35 mouse cellular contexts compared by ENCODE assay signal in genomic region chr3:67372194-67372593, GRCm38 (mm10). TPM values are rescaled to one million over a fixed set of nuclear protein-coding genes. Genes with fewer than 3 reads are reported as not detected.
DNase-seq lines count a peak whose midpoint lies in the region; ATAC-seq and TF ChIP-seq lines count a peak whose summit lies in the region.
"Had no signal": no experiment of that assay in that cellular context is flagged by ENCODE, and none has a peak within 500 bp of the region (broad histone marks: within the 10 kb centered on the region; RNA-seq: fewer than 3 reads in every experiment).

No protein-coding gene starts in this region.

- peak overlapping the region; percentile 86; the same call in 1 of the 2 replicates for H3K4me2 ChIP-seq in heart, embryonic 13.5 days
- peak overlapping the region; percentile 53 for H3K4me2 ChIP-seq in heart, embryonic 16.5 days (ENCODE audit: low read depth, low read length)
- peak overlapping the region; percentile 36 for H3K4me2 ChIP-seq in myocyte (ENCODE audit: low read depth)
- H3K4me2 ChIP-seq: embryonic facial prominence, embryonic 13.5 days; forebrain, embryonic 13.5 days; hindbrain, embryonic 12.5 days; hindbrain, embryonic 15.5 days had no signal

- no peak overlapping the region for H3K4me3 ChIP-seq in heart, adult 2 months
- H3K4me3 ChIP-seq in heart, embryonic 13.5 days: no peak overlapping the region
- H3K4me3 ChIP-seq in heart, embryonic 16.5 days (ENCODE audit: low read length): peak overlapping the region; percentile 18
- H3K4me3 ChIP-seq in heart, embryonic 10.5 days: no peak overlapping the region
- H3K4me3 ChIP-seq in myocyte: no peak overlapping the region
- H3K4me3 ChIP-seq: embryonic facial prominence, embryonic 10.5 days; embryonic facial prominence, embryonic 13.5 days; erythroblast, embryonic 14.5 days; forebrain, embryonic 10.5 days; forebrain, embryonic 13.5 days; hindbrain, embryonic 12.5 days; hindbrain, embryonic 15.5 days had no signal

- no peaks in the 10 kb centered on the region for H3K9me3 ChIP-seq in heart, embryonic 13.5 days
- no peaks in the 10 kb centered on the region for H3K9me3 ChIP-seq in heart, embryonic 16.5 days (replicated peaks; ENCODE audit: control insufficient read depth, low read length)
- no peaks in the 10 kb centered on the region for H3K9me3 ChIP-seq in heart, embryonic 10.5 days
- H3K9me3 ChIP-seq: embryonic facial prominence, embryonic 10.5 days; embryonic facial prominence, embryonic 13.5 days; forebrain, embryonic 10.5 days; forebrain, embryonic 13.5 days; hindbrain, embryonic 12.5 days; hindbrain, embryonic 15.5 days had no signal

- no peaks in the 10 kb centered on the region for H3K79me2 ChIP-seq in heart, adult 2 months (replicated peaks; ENCODE audit: control insufficient read depth, insufficient read depth, low read length)
- H3K79me2 ChIP-seq in myocyte (ENCODE audit: control insufficient read depth, insufficient read depth): no peaks in the 10 kb centered on the region

- 53% methylated on average over 4 of the region's 4 CpGs for WGBS in heart, adult 2 months
- WGBS in heart, embryonic 13.5 days: 43% methylated on average over 4 of the region's 4 CpGs
- 41% methylated on average over 4 of the region's 4 CpGs for WGBS in heart, embryonic 16.5 days
- WGBS in heart, embryonic 10.5 days: 57% methylated on average over 4 of the region's 4 CpGs

- H3K27me3 ChIP-seq in heart, adult 2 months (ENCODE audit: control insufficient read depth, insufficient read depth, low read length): no peaks in the 10 kb centered on the region
- H3K27me3 ChIP-seq in heart, embryonic 13.5 days (replicated peaks): no peaks in the 10 kb centered on the region
- no peaks in the 10 kb centered on the region for H3K27me3 ChIP-seq in heart, embryonic 16.5 days (ENCODE audit: control insufficient read depth, insufficient read depth, low read length)
- peaks cover 22% of the 10 kb centered on the region for H3K27me3 ChIP-seq in heart, embryonic 10.5 days (ENCODE audit: insufficient read depth, poor library complexity, severe bottlenecking)
- H3K27me3 ChIP-seq in myocyte (ENCODE audit: control insufficient read depth, insufficient read depth, insufficient read length): peaks cover 10% of the 10 kb centered on the region

- DNase-seq in heart, adult 2 months: no peak
- no peak for DNase-seq in heart, adult 8-10 months (ENCODE audit: low spot score)
- DNase-seq in heart, postnatal 25 days (ENCODE audit: low spot score): no peak
- DNase-seq in heart, embryonic 10.5 days (ENCODE audit: low spot score): no peak
- DNase-seq in embryo, embryonic 10 days (ENCODE audit: low spot score): no peak
- DNase-seq: adrenal gland, adult 2 months; cerebellum, adult 11 months; cerebellum, adult 2 months; cerebellum, postnatal 25 days; embryo, embryonic 11 days; kidney, adult 2 months had no signal

- TF ChIP-seq EP300 in heart, adult 2 months (IDR thresholded peaks at IDR 0.05; ENCODE audit: insufficient read depth, low read depth, low read length): no peak

- H3ac ChIP-seq in myocyte (ENCODE audit: control insufficient read depth, insufficient read length): no peak overlapping the region

- H3K27ac ChIP-seq in heart, adult 2 months: peak overlapping the region; percentile 75
- H3K27ac ChIP-seq in heart, embryonic 13.5 days (replicated peaks): peak overlapping the region; percentile 87
- peak overlapping the region; percentile 96 for H3K27ac ChIP-seq in heart, embryonic 16.5 days (ENCODE audit: low read length)
- no peak overlapping the region for H3K27ac ChIP-seq in heart, embryonic 10.5 days
- H3K27ac ChIP-seq: embryonic facial prominence, embryonic 10.5 days; embryonic facial prominence, embryonic 13.5 days; forebrain, embryonic 10.5 days; forebrain, embryonic 13.5 days; hindbrain, embryonic 12.5 days; hindbrain, embryonic 15.5 days had no signal

- H3K36me3 ChIP-seq in heart, adult 2 months (ENCODE audit: control insufficient read depth, insufficient read depth, low read length): peaks cover 5% of the 10 kb centered on the region
- no peaks in the 10 kb centered on the region for H3K36me3 ChIP-seq in heart, embryonic 13.5 days
- no peaks in the 10 kb centered on the region for H3K36me3 ChIP-seq in heart, embryonic 16.5 days (ENCODE audit: control insufficient read depth, insufficient read depth)
- H3K36me3 ChIP-seq in heart, embryonic 10.5 days: no peaks in the 10 kb centered on the region
- no peaks in the 10 kb centered on the region for H3K36me3 ChIP-seq in myocyte (ENCODE audit: control insufficient read depth, insufficient read depth)
- H3K36me3 ChIP-seq: embryonic facial prominence, embryonic 10.5 days; embryonic facial prominence, embryonic 13.5 days; forebrain, embryonic 10.5 days; hindbrain, embryonic 12.5 days; hindbrain, embryonic 15.5 days had no signal

- H3K9ac ChIP-seq in heart, adult 2 months (ENCODE audit: low read depth, low read length): no peak overlapping the region; the same call in 1 of the 2 replicates
- no peak overlapping the region for H3K9ac ChIP-seq in heart, embryonic 13.5 days
- peak overlapping the region; percentile 38 for H3K9ac ChIP-seq in heart, embryonic 16.5 days (ENCODE audit: low read length)
- H3K9ac ChIP-seq: embryonic facial prominence, embryonic 13.5 days; forebrain, embryonic 13.5 days; hindbrain, embryonic 12.5 days; hindbrain, embryonic 15.5 days had no signal

- ATAC-seq in heart, embryonic 13.5 days (ENCODE audit: extremely low read depth, insufficient number of reproducible peaks, low FRiP score, low TSS enrichment): no peak
- ATAC-seq in heart, embryonic 16.5 days (replicated peaks; ENCODE audit: extremely low read depth, insufficient read depth, low FRiP score): no peak
- ATAC-seq: CD4-positive, CD25-positive, alpha-beta regulatory T cell, adult 4 months; forebrain, embryonic 13.5 days; forebrain, embryonic 16.5 days; intestine, postnatal 0 days had no signal

- no peak for TF ChIP-seq CTCF in heart, adult 2 months (IDR thresholded peaks at IDR 0.05)

- no peak for TF ChIP-seq POLR2A in heart, adult 2 months (IDR thresholded peaks at IDR 0.05; ENCODE audit: insufficient read depth, low read depth, low read length)
- no peak for TF ChIP-seq POLR2A in myocyte (IDR thresholded peaks at IDR 0.05; ENCODE audit: insufficient read length, low read depth)

- intact Hi-C loops in heart, adult 2 months (cut with DNase I): loop anchor here (5.0 kb wide), 2 partner anchors 60 to 210 kb away; partner anchors contain the start of genes Gfm1 and Mfsd1
- intact Hi-C loops in heart, postnatal 25 days (cut with DNase I): no loop called here

- peaks cover 6% of the 10 kb centered on the region for H3K4me1 ChIP-seq in heart, adult 2 months (ENCODE audit: control insufficient read depth, insufficient read depth, low read length)
- peaks cover 56% of the 10 kb centered on the region for H3K4me1 ChIP-seq in heart, embryonic 13.5 days
- H3K4me1 ChIP-seq in heart, embryonic 16.5 days (ENCODE audit: control insufficient read depth, insufficient read depth, low read length): peaks cover 29% of the 10 kb centered on the region
- H3K4me1 ChIP-seq in heart, embryonic 10.5 days: peaks cover 16% of the 10 kb centered on the region; the same call in 1 of the 2 replicates

TF ChIP-seq in myocyte, 11 proteins besides CTCF, POLR2A, EP300 and RAD21:
- TF ChIP-seq REST (IDR thresholded peaks at IDR 0.05; ENCODE audit: insufficient read depth, insufficient read length): no peak
- TF ChIP-seq TCF12 (IDR thresholded peaks at IDR 0.05; ENCODE audit: insufficient read depth, poor library complexity, severe bottlenecking): no peak
- no peak for TF ChIP-seq SRF (IDR thresholded peaks at IDR 0.05; ENCODE audit: control insufficient read depth, insufficient read length, low read depth)
- TF ChIP-seq POLR2AphosphoS2 (IDR thresholded peaks at IDR 0.05; ENCODE audit: insufficient read length, low read depth): no peak
- no peak for TF ChIP-seq MAX (IDR thresholded peaks at IDR 0.05; ENCODE audit: low read depth)
- no peak for TF ChIP-seq USF1 (IDR thresholded peaks at IDR 0.05; ENCODE audit: low read depth)
- TF ChIP-seq MYOG (IDR thresholded peaks at IDR 0.05; ENCODE audit: control insufficient read depth in 1 of 3, insufficient read depth in 1 of 3, insufficient read length in 2 of 3, low read depth in 2 of 3): no peak
- no peak for TF ChIP-seq CEBPB (IDR thresholded peaks at IDR 0.05; ENCODE audit: insufficient read depth, poor library complexity, severe bottlenecking)
- no peak for TF ChIP-seq E2F4 (IDR thresholded peaks at IDR 0.05; ENCODE audit: insufficient read depth)
- TF ChIP-seq TCF3 (IDR thresholded peaks at IDR 0.05; ENCODE audit: insufficient read length, low read depth): no peak
- no peak for TF ChIP-seq MYOD1 (IDR thresholded peaks at IDR 0.05; ENCODE audit: control insufficient read depth in 1 of 3, insufficient read length in 2 of 3, low read depth in 2 of 3)

RNA-seq across cellular contexts. Expression of gene Mlf1, which starts 1.7 kb away (rescaled TPM):
- 100 to 1,000 TPM; 177 to 189 TPM for total RNA-seq in heart, adult 2 months (2021)
- 52.7 and 117 TPM in 2 replicates for polyA plus RNA-seq in heart, adult 2 months (2012; rRNA removed)
- 100 to 1,000 TPM; 135 to 199 (median 160) TPM for total RNA-seq in heart, adult 8-10 months (2022)
- 209 and 223 TPM in 2 replicates for polyA plus RNA-seq in heart, embryonic 13.5 days (2015; fragmentation: Nextera tagmentation; extraction: Ambion mirVana)
- 100 to 1,000 TPM; 328 to 331 TPM for total RNA-seq in heart, postnatal 25 days (2021)
- polyA plus RNA-seq in heart, embryonic 16.5 days (2015; fragmentation: Nextera tagmentation; extraction: Ambion mirVana): 329 and 362 TPM in 2 replicates
- polyA plus RNA-seq in heart, embryonic 10.5 days (2016; fragmentation: Nextera tagmentation; extraction: Ambion mirVana): 28.8 and 32.6 TPM in 2 replicates
- 1.7 TPM for polyA plus RNA-seq in myocyte (2012; fragmentation: generic; extraction: Trizol)
- polyA plus RNA-seq: erythroblast, embryonic 14.5 days had no signal

RNA-seq across cellular contexts. Expression of gene Gm17402, which starts 2.8 kb away (rescaled TPM):
- not detected for total RNA-seq in heart, adult 2 months (2021)
- not detected in 2 replicates for polyA plus RNA-seq in heart, adult 2 months (2012; rRNA removed)
- total RNA-seq in heart, adult 8-10 months (2022): not detected
- polyA plus RNA-seq in heart, embryonic 13.5 days (2015; fragmentation: Nextera tagmentation; extraction: Ambion mirVana): not detected in 2 replicates
- total RNA-seq in heart, postnatal 25 days (2021): not detected
- not detected in 2 replicates for polyA plus RNA-seq in heart, embryonic 16.5 days (2015; fragmentation: Nextera tagmentation; extraction: Ambion mirVana)
- not detected in 2 replicates for polyA plus RNA-seq in heart, embryonic 10.5 days (2016; fragmentation: Nextera tagmentation; extraction: Ambion mirVana)
- polyA plus RNA-seq in myocyte (2012; fragmentation: generic; extraction: Trizol): not detected
- total RNA-seq: adrenal gland, adult 2 months; adrenal gland, postnatal 14 days; adrenal gland, postnatal 4 days; common myeloid progenitor, adult 5-6 weeks; gastrocnemius, adult 18-20 months; gastrocnemius, postnatal 25 days; hematopoietic stem cell, adult 5-6 weeks; MEL had no signal
- polyA plus RNA-seq: adrenal gland, adult 2 months; C2C12; CD4-positive, CD25-positive, alpha-beta regulatory T cell, adult 4 months; cerebellum, adult 2 months; embryonic facial prominence, embryonic 10.5 days; embryonic facial prominence, embryonic 13.5 days; erythroblast, embryonic 14.5 days; forebrain, embryonic 10.5 days; forebrain, embryonic 13.5 days; forebrain, embryonic 16.5 days; gonadal fat pad, adult 2 months; hindbrain, embryonic 12.5 days; hindbrain, embryonic 15.5 days; intestine, embryonic 14.5 days; intestine, postnatal 0 days; kidney, adult 2 months; kidney, embryonic 14.5 days had no signal

RNA-seq across cellular contexts. Expression of gene Gfm1, which starts 57.7 kb away (rescaled TPM):
- 100 to 1,000 TPM; 203 to 226 TPM for total RNA-seq in heart, adult 2 months (2021)
- 70.9 and 127 TPM in 2 replicates for polyA plus RNA-seq in heart, adult 2 months (2012; rRNA removed)
- 100 to 1,000 TPM; 204 to 236 (median 226) TPM for total RNA-seq in heart, adult 8-10 months (2022)
- 97.6 and 106 TPM in 2 replicates for polyA plus RNA-seq in heart, embryonic 13.5 days (2015; fragmentation: Nextera tagmentation; extraction: Ambion mirVana)
- total RNA-seq in heart, postnatal 25 days (2021): 100 to 1,000 TPM; 226 to 229 TPM
- polyA plus RNA-seq in heart, embryonic 16.5 days (2015; fragmentation: Nextera tagmentation; extraction: Ambion mirVana): 113 and 115 TPM in 2 replicates
- polyA plus RNA-seq in heart, embryonic 10.5 days (2016; fragmentation: Nextera tagmentation; extraction: Ambion mirVana): 86.5 and 121 TPM in 2 replicates
- polyA plus RNA-seq in myocyte (2012; fragmentation: generic; extraction: Trizol): 42.1 TPM

Comparison
In these comparisons a context has a peak if more than half of its experiments do, and no peak if none do; other contexts are left out.
1. H3K4me2 ChIP-seq: peak in every context shown above with its lines; median percentile 86 in heart, embryonic 13.5 days; 53 in heart, embryonic 16.5 days; 36 in myocyte.
2. RNA of gene Mlf1, which starts 1.7 kb away (polyA plus RNA-seq): 329 to 362 TPM in heart, embryonic 16.5 days, 209 to 223 TPM in heart, embryonic 13.5 days, 52.7 to 117 TPM in heart, adult 2 months and 28.8 to 32.6 TPM in heart, embryonic 10.5 days; 1.7 TPM in myocyte (single experiment); every median in the first group is over 10 times any median in the second.